Mouse (Mus musculus) right cerebral cortex, postnatal 25 days (tissue): ENCODE results near the gene Edar.

ENCODE experiments used
- DNase-seq: peaks from one replicate; pipeline ENCODE4 v3.0.0; 2022

Gene Edar

DNA sequence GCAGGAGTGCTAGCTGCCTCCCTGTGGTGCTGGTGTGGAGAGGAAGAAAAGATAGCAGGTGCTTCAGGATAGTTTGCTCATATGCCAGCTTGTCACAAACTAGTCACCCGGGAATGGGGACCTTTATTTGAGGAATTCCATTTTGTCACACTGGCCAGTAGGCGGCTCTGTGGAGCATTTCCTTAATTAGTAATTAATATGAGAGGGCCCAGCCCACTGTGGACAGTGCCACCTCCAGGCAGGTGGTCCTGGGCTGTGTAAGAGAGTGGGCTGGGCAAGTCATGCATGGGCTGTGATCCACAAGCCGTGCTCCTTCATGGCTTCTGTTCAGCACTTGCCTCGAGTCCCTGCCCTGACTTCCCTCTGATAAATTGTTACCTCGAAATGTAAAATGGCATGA, 26.7 kb downstream of the Edar start:
- no peak for DNase-seq

GRCm38 (mm10) chr10:58644671-58645070, 30.8 kb downstream of the Edar start:
- DNase-seq, result no peak

- DNase-seq, result no peak
Observed at GRCm38 (mm10) chr10:58644194-58644593, 31.3 kb downstream of the Edar start.

DNA sequence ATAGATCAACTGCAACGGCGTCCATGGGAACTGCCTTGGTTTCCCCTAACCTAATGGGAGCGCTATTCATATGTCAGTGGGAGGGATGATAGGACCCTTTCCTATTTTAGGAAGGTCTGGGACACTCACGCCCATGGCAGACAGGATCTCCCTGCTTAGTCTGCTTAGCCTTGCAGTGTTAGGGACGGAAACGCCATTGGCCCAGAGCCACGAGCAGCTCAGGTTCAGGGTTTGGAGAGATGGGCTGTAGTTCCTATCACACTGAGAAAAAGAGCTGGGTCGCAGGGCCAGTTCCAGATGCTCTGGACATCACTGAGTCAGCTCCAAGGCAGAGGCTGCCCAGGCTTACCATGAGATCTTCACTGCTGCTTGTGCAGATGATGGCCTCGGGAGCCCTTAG, 32.5 kb downstream of the Edar start:
- DNase-seq, result no peak

DNA sequence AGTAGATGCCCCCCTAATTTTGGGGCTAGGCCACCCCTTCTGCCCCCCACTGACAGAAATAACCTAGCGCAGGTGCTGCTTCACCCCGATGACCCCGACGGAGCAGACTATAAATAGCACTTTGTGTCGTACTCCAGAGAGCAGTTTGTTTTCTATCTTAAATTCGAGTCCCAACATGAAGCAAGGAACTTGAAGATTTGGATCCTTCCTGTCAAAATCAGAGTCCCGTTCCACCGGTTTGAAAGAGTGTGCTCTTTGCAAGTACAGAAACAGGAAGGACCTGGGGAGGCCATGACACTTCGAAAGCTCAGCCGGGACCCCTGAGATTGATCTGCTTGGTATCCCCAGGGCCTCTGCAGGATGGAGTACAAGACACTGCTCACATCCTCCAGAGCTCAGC, 33.8 kb downstream of the Edar start:
- DNase-seq, result no peak

GRCm38 (mm10) chr10:58640446-58641400, 34.7 kb downstream of the Edar start:
- DNase-seq, result no peak

DNA sequence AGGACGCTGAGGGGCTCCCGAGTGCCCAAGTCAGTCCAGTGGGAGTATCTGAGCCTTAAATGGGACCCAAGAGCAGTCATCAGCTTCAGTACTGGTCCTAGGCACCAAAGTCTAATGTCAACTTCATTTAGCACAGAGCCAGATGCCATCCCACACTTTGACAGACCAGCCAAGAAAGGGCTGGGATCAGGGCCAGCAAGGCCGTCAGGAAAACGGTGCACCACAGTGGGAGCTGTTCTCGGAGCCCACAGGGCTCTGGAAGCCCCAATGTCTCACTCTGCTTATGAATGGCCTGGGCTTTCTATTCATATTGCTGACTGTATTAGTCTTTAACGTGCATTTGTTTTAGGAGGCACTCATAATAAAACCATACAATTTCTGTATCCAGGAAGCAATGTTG, 36.2 kb downstream of the Edar start:
- no peak for DNase-seq

DNA sequence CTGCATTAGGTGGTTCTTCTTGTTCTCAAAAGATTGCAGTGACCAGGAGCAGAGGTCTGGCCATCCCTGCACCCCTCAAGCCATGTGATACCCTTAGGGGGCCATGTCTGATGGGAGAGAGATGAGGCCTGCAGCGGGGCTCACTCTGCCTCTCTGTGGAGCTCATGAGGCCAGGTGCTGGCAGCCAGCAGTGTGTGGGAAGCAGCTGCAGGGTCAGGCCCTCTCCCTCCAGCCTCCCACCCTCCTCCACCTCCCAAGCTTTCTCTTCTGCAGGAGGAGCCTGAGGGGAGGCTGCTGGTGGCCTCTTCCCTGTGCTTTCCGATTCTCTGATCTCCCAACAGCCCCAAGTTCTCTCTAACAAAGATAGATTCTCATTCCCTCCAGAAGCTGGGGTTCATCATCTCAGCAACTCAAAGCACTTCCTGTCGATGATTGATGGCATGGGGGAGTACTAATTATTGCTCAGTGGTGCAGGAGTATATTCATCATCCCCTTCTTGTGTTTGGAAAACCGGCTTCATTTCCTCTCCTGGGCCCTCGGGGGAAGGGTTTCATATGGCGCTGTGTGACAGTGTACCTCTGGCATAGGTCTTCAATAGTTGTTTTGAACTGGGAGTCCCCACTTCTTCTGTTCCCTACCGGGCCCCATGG, 38.9 kb downstream of the Edar start:
- no peak for DNase-seq

- no peak for DNase-seq
Observed at GRCm38 (mm10) chr10:58633507-58633906, 41.9 kb downstream of the Edar start.

GRCm38 (mm10) chr10:58627569-58627968, 47.9 kb downstream of the Edar start:
- peak; percentile 41 for DNase-seq

DNA sequence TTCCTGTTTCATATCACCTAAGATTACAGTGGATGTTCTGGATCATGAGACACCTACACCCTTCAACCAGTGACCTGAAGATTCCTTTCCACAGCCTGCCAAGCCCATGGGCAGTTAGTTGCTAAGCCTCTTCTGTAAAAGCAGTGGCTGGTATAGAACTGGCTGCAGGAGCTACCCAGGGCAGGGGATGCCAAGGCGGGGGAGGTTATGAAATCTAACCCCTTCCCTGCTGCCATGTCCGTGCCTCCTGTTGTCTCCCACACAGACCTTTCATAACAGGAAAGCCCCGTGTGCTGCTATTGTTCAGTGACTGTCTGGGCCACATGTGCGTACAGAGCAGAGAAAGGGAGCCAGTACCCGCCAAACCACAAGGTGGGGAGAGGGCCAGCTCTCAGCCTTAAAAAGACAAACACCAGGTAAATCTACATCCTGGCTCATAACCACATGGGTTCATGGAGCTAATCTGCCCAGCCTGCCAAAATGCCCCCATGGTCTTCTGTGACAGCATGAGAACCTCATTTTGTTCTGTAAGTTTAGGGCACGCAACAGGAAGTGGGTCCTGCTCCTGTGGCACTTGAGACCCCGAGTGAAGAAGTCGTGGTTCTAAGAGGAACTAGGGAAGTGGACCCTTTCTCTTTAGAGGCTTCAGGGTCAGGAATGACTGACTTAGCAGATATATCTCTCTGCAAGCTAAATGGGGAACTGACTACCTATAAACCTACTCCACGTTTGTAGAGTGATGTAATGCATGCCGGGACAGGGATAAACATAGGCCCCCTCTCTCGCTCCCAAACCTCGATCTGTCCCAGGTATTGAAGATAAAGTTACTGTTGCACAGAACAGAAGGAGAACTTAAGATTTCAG, 50.4 kb downstream of the Edar start:
- no peak for DNase-seq

- no peak for DNase-seq
Observed at GRCm38 (mm10) chr10:58619266-58619665, 56.2 kb downstream of the Edar start.

- no peak for DNase-seq
Observed at GRCm38 (mm10) chr10:58618501-58619216, 56.8 kb downstream of the Edar start.

GRCm38 (mm10) chr10:58616565-58616964, 58.9 kb downstream of the Edar start:
- no peak for DNase-seq

DNA sequence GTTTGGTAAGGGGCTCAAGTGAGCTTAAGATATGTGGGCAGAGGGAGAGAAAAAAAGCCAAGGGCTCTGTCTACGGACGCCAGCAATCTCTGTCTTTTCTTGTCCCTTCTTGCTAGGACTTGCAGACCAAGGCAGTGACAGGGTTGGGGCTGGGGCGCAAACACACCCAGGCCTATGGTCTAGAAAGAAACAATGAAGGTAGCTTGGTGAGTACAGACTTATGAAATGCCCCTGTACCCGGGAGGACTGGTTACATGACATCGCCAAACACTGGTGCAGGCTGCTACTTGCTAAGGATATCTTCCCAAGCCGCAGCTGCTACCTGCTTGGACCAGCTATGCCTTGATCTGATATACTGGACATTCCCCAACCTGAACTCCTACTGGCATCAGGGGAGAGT, 60.9 kb downstream of the Edar start:
- no peak for DNase-seq

DNA sequence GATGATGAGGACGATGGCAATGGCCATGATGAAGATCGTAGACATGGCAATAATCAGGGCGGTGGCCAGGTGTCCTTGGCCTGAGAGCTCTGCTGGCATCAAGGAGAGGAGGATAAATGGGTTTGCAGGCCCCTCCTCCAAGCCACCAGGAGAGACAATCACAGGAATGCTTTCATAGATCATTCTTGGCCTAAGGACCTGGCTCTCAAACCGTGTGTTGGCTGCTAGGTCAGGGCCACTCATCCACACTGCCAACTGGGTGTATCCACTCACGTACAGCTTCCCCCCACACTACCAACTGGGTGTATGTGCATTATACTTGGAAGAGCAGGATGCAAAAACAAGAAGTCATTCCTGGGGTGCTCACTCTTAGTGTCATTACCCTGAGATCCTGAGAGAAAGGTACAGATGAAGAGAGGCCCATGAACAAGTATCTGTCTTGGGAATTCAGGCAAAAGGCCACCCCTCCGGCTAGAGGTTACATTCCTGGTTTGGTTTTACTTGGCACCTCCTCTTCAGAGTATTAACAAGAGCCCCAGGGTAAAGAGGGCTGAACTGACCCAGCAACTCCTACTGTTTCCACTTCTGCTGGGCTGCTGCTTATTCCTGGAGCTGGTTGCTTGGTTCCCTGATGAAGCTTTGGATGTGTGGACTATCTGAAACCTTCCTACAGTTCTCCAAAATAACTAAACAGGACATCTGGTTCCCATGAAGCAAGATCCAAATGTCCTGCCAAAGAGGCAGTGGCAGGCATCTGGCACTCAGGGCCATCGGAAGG, 64.8 kb downstream of the Edar start:
- DNase-seq, result no peak

GRCm38 (mm10) chr10:58608858-58609257, 66.6 kb downstream of the Edar start:
- no peak for DNase-seq

GRCm38 (mm10) chr10:58606356-58606755, 69.1 kb downstream of the Edar start:
- no peak for DNase-seq

DNA sequence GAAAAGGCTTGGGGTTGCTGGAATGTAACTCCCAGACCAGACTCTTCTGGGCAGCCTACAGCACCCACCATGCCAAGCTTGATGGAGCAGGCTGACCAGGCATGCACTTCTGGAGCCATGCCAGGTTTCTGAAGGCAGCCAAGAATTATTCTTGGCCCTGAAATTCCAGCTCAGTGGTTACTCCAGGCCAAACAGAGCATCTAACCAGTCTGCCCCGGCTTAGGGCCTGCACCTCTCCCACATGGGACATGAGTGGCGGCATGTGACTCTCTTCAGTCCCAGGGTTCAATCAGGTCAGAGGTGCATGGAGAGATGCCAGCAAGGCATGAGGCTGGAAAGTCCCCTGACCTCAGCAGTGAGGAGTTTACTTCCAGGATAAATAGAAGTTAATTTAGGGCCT, 70.7 kb downstream of the Edar start:
- DNase-seq, result no peak

DNA sequence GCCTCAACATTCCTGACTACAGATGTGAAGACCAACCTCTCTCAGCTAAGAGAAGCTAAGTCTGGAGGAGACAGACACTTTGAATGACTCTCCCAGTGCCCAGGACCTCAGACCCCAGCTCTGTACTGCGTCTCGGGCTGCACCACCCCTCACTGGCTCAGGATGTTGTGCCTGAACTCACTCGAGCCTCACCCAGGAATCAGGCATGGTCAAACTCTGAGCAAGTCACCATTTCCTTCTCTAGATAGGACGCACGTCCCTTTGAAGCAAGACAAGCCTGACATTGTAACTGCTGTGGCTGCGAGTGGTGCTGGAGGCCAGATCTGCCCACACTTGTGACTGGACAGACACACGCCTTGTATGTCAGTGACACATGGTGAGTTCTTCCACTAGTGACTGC, 73.5 kb downstream of the Edar start:
- no peak for DNase-seq

GRCm38 (mm10) chr10:58601431-58601901, 74.0 kb downstream of the Edar start:
- peak; percentile 51 for DNase-seq

- no peak for DNase-seq
Observed at GRCm38 (mm10) chr10:58600983-58601382, 74.5 kb downstream of the Edar start.
